Mouse (Mus musculus) c-Kit-negative CD71-positive TER-119-positive erythroid progenitor cells, embryonic 14.5 days (primary cell): ENCODE measurements around the gene Gm16181.

Experiments used
- DNase-seq: peaks from one replicate; pipeline ENCODE4 v3.0.0-alpha.2; 2013; ENCODE audit warnings: low read depth, low spot score

Gm16181 gene

GRCm38 (mm10) chr17:35220156-35220952 lies at the start of gene Gm16181:
Gm16181 (plus strand) TSS chr17:35220834.
- no peak for DNase-seq

GRCm38 (mm10) chr17:35172445-35173234 lies 48.0 kb upstream of the Gm16181 start:
- no peak for DNase-seq

- DNase-seq, result no peak
These were observed 47.3 kb upstream of the Gm16181 start for GRCm38 (mm10) chr17:35173329-35173728.

GRCm38 (mm10) chr17:35174201-35174977 lies 46.2 kb upstream of the Gm16181 start:
- no peak for DNase-seq

GRCm38 (mm10) chr17:35175382-35175781 lies 45.3 kb upstream of the Gm16181 start:
- no peak for DNase-seq

GRCm38 (mm10) chr17:35175968-35176367 lies 44.7 kb upstream of the Gm16181 start, which contains the start of gene Aif1:
Aif1 (minus strand) TSS chr17:35176068.
- DNase-seq, result no peak

GRCm38 (mm10) chr17:35178528-35178927 lies 42.1 kb upstream of the Gm16181 start:
- DNase-seq, result peak; percentile 30

- no peak for DNase-seq
These were observed 40.5 kb upstream of the Gm16181 start for GRCm38 (mm10) chr17:35180093-35180492.

GRCm38 (mm10) chr17:35185639-35186611 lies 34.7 kb upstream of the Gm16181 start:
- DNase-seq, result no peak

- DNase-seq, result no peak
These were observed 34.0 kb upstream of the Gm16181 start for GRCm38 (mm10) chr17:35186681-35187080.

GRCm38 (mm10) chr17:35187345-35187744 lies 33.3 kb upstream of the Gm16181 start:
- no peak for DNase-seq

GRCm38 (mm10) chr17:35187959-35188610 lies 32.5 kb upstream of the Gm16181 start, which contains the start of gene Lst1:
Lst1 (minus strand) TSS chr17:35188439.
- no peak for DNase-seq

GRCm38 (mm10) chr17:35189186-35189585 lies 31.4 kb upstream of the Gm16181 start:
- no peak for DNase-seq

GRCm38 (mm10) chr17:35190096-35190495 lies 30.5 kb upstream of the Gm16181 start:
- no peak for DNase-seq

- DNase-seq, result no peak
These were observed 28.9 kb upstream of the Gm16181 start for GRCm38 (mm10) chr17:35191723-35192122.

GRCm38 (mm10) chr17:35192924-35193323 lies 27.7 kb upstream of the Gm16181 start:
- DNase-seq, result no peak

- DNase-seq, result no peak
These were observed 26.5 kb upstream of the Gm16181 start, which contains the start of gene Ltb for GRCm38 (mm10) chr17:35193881-35194843. Ltb (plus strand) TSS chr17:35194439.

- no peak for DNase-seq
These were observed 25.6 kb upstream of the Gm16181 start for GRCm38 (mm10) chr17:35194844-35195630.
